Mouse (Mus musculus) lung, embryonic 15.5 days (tissue): ENCODE measurements at regions not wholly inside any gene's neighbourhood (a gene's known extent, or its start where the extent isn't known, plus 50 kb on each side); places are given as distances from the start of the nearest gene placed in this dataset.
"Not testable (repeated sequence)": the region's sequence is repeated elsewhere in the genome, so short reads cannot be mapped to it uniquely, and the experiment has no call there.

Experiments used
- ATAC-seq: fragments of 200-750 bp; cut with Nextera tagmentation; 2 replicates; pipeline ENCODE4 v1.8.0; 2017; ENCODE audit warnings: moderate number of reproducible peaks, borderline replicate concordance; ENCODE audit not compliant: low FRiP score, low TSS enrichment; ENCODE audit errors: extremely low read depth
- H3K27ac ChIP-seq: fragments of 300-500 bp; sonication (generic); 2 replicates; pipeline ENCODE4 v1.5.1; 2015; ENCODE audit warnings: moderate library complexity, mild to moderate bottlenecking, inconsistent platforms
- H3K27me3 ChIP-seq: fragments of 300-500 bp; sonication (generic); 2 replicates; pipeline ENCODE4 v1.6.1; 2015; ENCODE audit warnings: inconsistent platforms
- H3K36me3 ChIP-seq: fragments of 300-500 bp; sonication (generic); 2 replicates; pipeline ENCODE4 v1.6.1; 2015; ENCODE audit warnings: inconsistent platforms
- H3K4me1 ChIP-seq: fragments of 300-500 bp; sonication (generic); 2 replicates; pipeline ENCODE4 v1.6.1; 2015; ENCODE audit warnings: inconsistent platforms
- H3K4me2 ChIP-seq: fragments of 300-500 bp; sonication (generic); 2 replicates; pipeline ENCODE4 v1.6.1; 2015; ENCODE audit warnings: inconsistent platforms, mild to moderate bottlenecking, moderate library complexity
- H3K4me3 ChIP-seq: fragments of 300-500 bp; sonication (generic); 2 replicates; pipeline ENCODE4 v1.5.1; 2015; ENCODE audit warnings: mild to moderate bottlenecking, inconsistent platforms
- H3K9ac ChIP-seq: fragments of 300-500 bp; sonication (generic); 2 replicates; pipeline ENCODE4 v1.6.1; 2015; ENCODE audit warnings: inconsistent platforms
- H3K9me3 ChIP-seq: fragments of 300-500 bp; sonication (generic); 2 replicates; pipeline ENCODE4 v1.6.1; 2016; ENCODE audit warnings: inconsistent platforms
- WGBS: fragments of 180-500 bp; shearing (Covaris S2); methylation state at CpG from one replicate; pipeline ENCODE4 v1.1.7; 2015; 5-methylcytosine and 5-hydroxymethylcytosine counted together

GRCm38 (mm10) chr8:12451857-12452256 is 56.8 kb downstream of the Sox1 start:
- H3K9ac ChIP-seq = no peak overlapping the region
- H3K27ac ChIP-seq = no peak overlapping the region
- no peak overlapping the region for H3K4me3 ChIP-seq
- H3K4me1 ChIP-seq = no peaks in the 10 kb centered on the region
- WGBS = 54% methylated on average over 8 of the region's 8 CpGs
- no peak for ATAC-seq
- H3K36me3 ChIP-seq = no peaks in the 10 kb centered on the region
- no peaks in the 10 kb centered on the region for H3K9me3 ChIP-seq
- H3K4me2 ChIP-seq = no peak overlapping the region
- H3K27me3 ChIP-seq = peaks cover 21% of the 10 kb centered on the region

- H3K9ac ChIP-seq, H3K27ac ChIP-seq, H3K36me3 ChIP-seq, H3K4me3 ChIP-seq, H3K4me1 ChIP-seq, H3K9me3 ChIP-seq, H3K27me3 ChIP-seq, H3K4me2 ChIP-seq, ATAC-seq: not testable (repeated sequence)
- 73% methylated on average over 3 of the region's 3 CpGs for WGBS
Measured at GRCm38 (mm10) chr8:12455376-12455775, 60.3 kb downstream of the Sox1 start.

DNA sequence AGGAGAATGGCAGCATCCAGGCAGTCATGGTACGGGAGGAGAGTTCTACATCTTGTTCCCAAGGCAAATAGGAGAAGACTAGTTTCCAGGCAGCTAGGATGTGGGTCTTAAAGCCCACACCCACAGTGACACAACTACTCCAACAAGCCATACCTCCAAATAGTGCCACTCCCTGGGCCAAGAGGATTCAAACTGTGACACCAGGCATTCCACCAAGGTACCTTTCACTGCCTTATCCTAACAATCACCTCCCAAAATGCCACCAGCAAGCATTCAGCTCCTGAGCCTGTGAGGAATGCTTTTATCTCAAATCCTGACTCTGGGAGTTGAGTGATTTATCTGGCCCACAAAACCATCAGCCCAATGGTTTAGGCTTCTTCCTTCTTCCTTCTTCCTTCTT is 61.2 kb downstream of the Sox1 start:
- Histone ChIP-seq H3K4me1 (no peaks in the 10 kb centered on the region), H3K4me2 (no peak overlapping the region), H3K9me3 (no peaks in the 10 kb centered on the region), H3K4me3 (no peak overlapping the region), H3K36me3 (no peaks in the 10 kb centered on the region), H3K27me3 (no peaks in the 10 kb centered on the region; the same call in 1 of the 2 replicates), H3K9ac (no peak overlapping the region), H3K27ac (no peak overlapping the region)
- WGBS = 76% methylated on average over 1 of the region's 1 CpGs
- ATAC-seq = no peak

- H3K9me3 ChIP-seq = no peaks in the 10 kb centered on the region
- H3K4me1 ChIP-seq = no peaks in the 10 kb centered on the region
- ATAC-seq = no peak
- H3K36me3 ChIP-seq = no peaks in the 10 kb centered on the region
- no peak overlapping the region for H3K4me3 ChIP-seq
- H3K4me2 ChIP-seq = no peak overlapping the region
- 64% methylated on average over 7 of the region's 7 CpGs for WGBS
- H3K27me3 ChIP-seq = no peaks in the 10 kb centered on the region; the same call in 1 of the 2 replicates
- H3K9ac ChIP-seq = no peak overlapping the region
- H3K27ac ChIP-seq = no peak overlapping the region
Measured at GRCm38 (mm10) chr8:12457015-12457414, 61.9 kb downstream of the Sox1 start.

- Histone ChIP-seq H3K4me3 (no peak overlapping the region), H3K9ac (no peak overlapping the region), H3K36me3 (no peaks in the 10 kb centered on the region), H3K27ac (no peak overlapping the region), H3K9me3 (no peaks in the 10 kb centered on the region), H3K27me3 (peaks cover 12% of the 10 kb centered on the region; the same call in 1 of the 2 replicates), H3K4me2 (no peak overlapping the region), H3K4me1 (no peaks in the 10 kb centered on the region)
- ATAC-seq = no peak
- 59% methylated on average over 7 of the region's 7 CpGs for WGBS
Measured at GRCm38 (mm10) chr8:12466845-12467244, 71.8 kb downstream of the Sox1 start.

- Histone ChIP-seq H3K9me3 (no peaks in the 10 kb centered on the region), H3K4me2 (no peak overlapping the region), H3K4me3 (no peak overlapping the region), H3K36me3 (no peaks in the 10 kb centered on the region), H3K27me3 (peaks cover 17% of the 10 kb centered on the region; the same call in 1 of the 2 replicates), H3K4me1 (no peaks in the 10 kb centered on the region), H3K9ac (no peak overlapping the region), H3K27ac (no peak overlapping the region)
- WGBS = 72% methylated on average over 36 of the region's 36 CpGs
- ATAC-seq = no peak
Measured at GRCm38 (mm10) chr8:12467386-12468326, 72.6 kb downstream of the Sox1 start.

- Histone ChIP-seq H3K9me3 (no peaks in the 10 kb centered on the region), H3K4me3 (peak overlapping the region; percentile 29), H3K36me3 (no peaks in the 10 kb centered on the region), H3K27me3 (peaks cover 66% of the 10 kb centered on the region), H3K4me1 (0 out of 2 replicates have a peak, but pooled peaks cover 7% of the 10 kb centered on the region), H3K4me2 (peak overlapping the region; percentile 60), H3K9ac (no peak overlapping the region), H3K27ac (no peak overlapping the region)
- WGBS = 8% methylated on average over 39 of the region's 39 CpGs
- no peak for ATAC-seq
Measured at GRCm38 (mm10) chr8:12477449-12478401, 82.6 kb downstream of the Sox1 start.

- Histone ChIP-seq H3K9me3 (no peaks in the 10 kb centered on the region), H3K27ac (no peak overlapping the region), H3K4me2 (no peak overlapping the region), H3K27me3 (peaks cover 37% of the 10 kb centered on the region), H3K4me3 (no peak overlapping the region), H3K4me1 (0 out of 2 replicates have a peak, but pooled peaks cover 7% of the 10 kb centered on the region), H3K36me3 (no peaks in the 10 kb centered on the region), H3K9ac (no peak overlapping the region)
- 80% methylated on average over 14 of the region's 14 CpGs for WGBS
- no peak for ATAC-seq
Measured at GRCm38 (mm10) chr8:12481918-12482317, 86.8 kb downstream of the Sox1 start.

DNA sequence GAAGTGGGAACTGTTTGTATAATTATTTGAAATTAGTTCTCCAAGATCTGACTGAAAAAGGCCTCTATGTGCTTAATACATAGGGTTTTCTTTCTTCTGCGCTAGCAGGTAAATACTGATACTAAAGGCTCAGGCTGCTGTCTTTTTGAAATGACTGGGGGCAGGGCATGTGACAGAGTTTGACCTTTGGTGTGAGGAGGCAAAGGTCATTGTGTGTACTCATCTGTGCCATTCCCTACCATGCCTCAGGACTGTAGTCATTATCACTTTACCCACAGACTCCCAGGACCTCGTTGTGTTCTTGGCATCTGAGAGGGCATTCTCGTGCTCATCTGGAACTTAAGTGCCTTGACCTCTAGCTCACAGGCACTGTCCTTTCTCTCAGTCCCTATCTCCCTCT is 88.5 kb downstream of the Sox1 start:
- ATAC-seq = no peak
- peaks cover 21% of the 10 kb centered on the region for H3K27me3 ChIP-seq
- no peaks in the 10 kb centered on the region for H3K9me3 ChIP-seq
- H3K4me3 ChIP-seq = no peak overlapping the region
- WGBS = 79% methylated on average over 3 of the region's 3 CpGs
- no peaks in the 10 kb centered on the region for H3K4me1 ChIP-seq
- H3K4me2 ChIP-seq = no peak overlapping the region
- no peak overlapping the region for H3K27ac ChIP-seq
- no peaks in the 10 kb centered on the region for H3K36me3 ChIP-seq
- no peak overlapping the region for H3K9ac ChIP-seq

DNA sequence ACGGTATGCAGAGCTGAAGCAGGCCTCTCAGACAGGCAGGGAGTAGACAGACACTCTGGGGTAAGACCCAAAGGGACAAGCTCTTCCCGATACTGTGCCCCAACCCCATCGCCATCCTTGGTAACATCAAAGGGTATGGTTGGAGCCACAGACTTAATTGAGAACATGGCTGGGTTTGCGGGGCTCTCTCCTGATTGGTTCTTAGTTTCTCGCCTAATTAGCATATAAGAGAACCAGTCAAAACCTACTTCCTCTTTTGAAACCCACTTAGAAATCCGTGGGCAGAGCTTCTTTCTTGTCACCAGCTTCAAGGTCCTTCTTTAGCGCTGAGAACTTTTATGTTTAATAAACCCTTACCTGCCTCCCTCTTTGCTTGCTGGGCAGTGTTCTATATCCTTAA is 87.5 kb upstream of the Spaca7 start:
- no peaks in the 10 kb centered on the region for H3K4me1 ChIP-seq
- ATAC-seq = no peak
- H3K4me2 ChIP-seq = no peak overlapping the region
- WGBS = 80% methylated on average over 7 of the region's 7 CpGs
- H3K9me3 ChIP-seq = no peaks in the 10 kb centered on the region
- no peak overlapping the region for H3K9ac ChIP-seq
- no peak overlapping the region for H3K4me3 ChIP-seq
- no peaks in the 10 kb centered on the region for H3K36me3 ChIP-seq
- H3K27me3 ChIP-seq = peaks cover 4% of the 10 kb centered on the region; the same call in 1 of the 2 replicates
- no peak overlapping the region for H3K27ac ChIP-seq

DNA sequence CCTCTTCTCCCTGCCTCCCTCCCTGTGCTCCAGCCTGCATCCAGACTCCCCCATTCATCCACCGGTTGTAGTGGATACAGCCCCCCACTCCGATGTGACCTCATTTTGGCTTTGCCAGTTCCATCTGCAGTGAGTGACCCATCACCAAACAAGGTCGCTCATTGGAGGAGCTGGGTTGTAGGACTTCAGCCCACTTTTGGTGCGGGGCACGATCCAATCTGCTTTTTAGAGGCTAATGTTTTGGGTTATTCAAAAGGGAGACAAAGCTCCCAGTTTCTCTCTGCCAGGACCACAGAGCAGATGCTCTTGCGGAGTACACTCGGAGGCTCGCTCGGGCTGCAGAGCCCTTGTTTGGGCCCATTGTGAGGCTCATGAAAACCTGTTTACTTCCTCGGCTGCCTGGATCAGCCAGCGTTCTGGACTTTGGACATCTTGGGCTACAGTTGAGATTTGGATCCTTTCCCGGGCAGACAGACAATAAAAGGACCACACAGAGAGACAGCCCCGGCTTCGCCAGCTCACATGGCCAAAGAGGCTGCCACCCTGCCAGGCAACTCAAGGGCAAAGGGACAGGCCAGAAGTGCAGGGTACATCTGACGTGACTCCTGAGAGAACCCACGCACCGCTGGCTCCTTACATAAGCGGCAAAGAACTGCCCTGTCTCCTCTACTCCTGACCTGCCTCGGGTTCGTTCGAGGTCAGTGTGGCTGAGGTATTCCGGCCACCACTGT is 86.3 kb upstream of the Spaca7 start:
- Histone ChIP-seq H3K36me3 (no peaks in the 10 kb centered on the region), H3K27ac (no peak overlapping the region), H3K27me3 (no peaks in the 10 kb centered on the region), H3K9ac (no peak overlapping the region), H3K4me2 (no peak overlapping the region), H3K9me3 (no peaks in the 10 kb centered on the region), H3K4me3 (no peak overlapping the region), H3K4me1 (0 out of 2 replicates have a peak, but pooled peaks cover 4% of the 10 kb centered on the region)
- peak; percentile 41; the same call in 1 of the 2 replicates for ATAC-seq
- 59% methylated on average over 22 of the region's 22 CpGs for WGBS
